Mouse (Mus musculus) liver, embryonic 16.5 days (tissue): Measurements from ENCODE around the gene Radil. TPM values are rescaled to one million over a fixed set of nuclear protein-coding genes. Genes with fewer than 3 reads are reported as not detected.
A peak's percentile ranks its signal among the peaks of the same experiment; 100 is the strongest.

Source experiments
- ATAC-seq: fragments of 200-750 bp; cut with Nextera tagmentation; 2 replicates; pipeline ENCODE4 v1.8.0; 2017; ENCODE audit warnings: low read depth, mild to moderate bottlenecking, moderate number of reproducible peaks, moderate library complexity
- H3K27ac ChIP-seq: fragments of 300-500 bp; sonication (generic); 2 replicates; pipeline ENCODE4 v1.5.1; 2014; ENCODE audit warnings: mild to moderate bottlenecking, low read length
- H3K27me3 ChIP-seq: fragments of 300-500 bp; sonication (generic); 2 replicates; pipeline ENCODE4 v1.6.1; 2014; ENCODE audit warnings: low read depth, low read length, mixed read lengths; ENCODE audit not compliant: control insufficient read depth, insufficient read depth
- H3K36me3 ChIP-seq: fragments of 300-500 bp; sonication (generic); 2 replicates; pipeline ENCODE4 v1.6.1; 2014; ENCODE audit warnings: mild to moderate bottlenecking; ENCODE audit not compliant: control insufficient read depth, insufficient read depth
- H3K4me1 ChIP-seq: fragments of 300-500 bp; sonication (generic); 2 replicates; pipeline ENCODE4 v1.6.1; 2014; ENCODE audit warnings: low read depth, low read length, mixed read lengths; ENCODE audit not compliant: control insufficient read depth
- H3K4me2 ChIP-seq: fragments of 300-500 bp; sonication (generic); 2 replicates; pipeline ENCODE4 v1.6.1; 2014; ENCODE audit warnings: low read depth, low read length, mixed read lengths
- H3K4me3 ChIP-seq: fragments of 300-500 bp; sonication (generic); 2 replicates; pipeline ENCODE4 v1.5.1; 2014; ENCODE audit warnings: low read depth, mild to moderate bottlenecking, low read length
- H3K9ac ChIP-seq: fragments of 300-500 bp; sonication (generic); 2 replicates; pipeline ENCODE4 v1.6.1; 2014; ENCODE audit warnings: low read depth, low read length
- H3K9me3 ChIP-seq: fragments of 300-500 bp; sonication (generic); replicated peaks from 2 replicates; pipeline ENCODE4 v1.6.1; 2016; ENCODE audit warnings: low read length; ENCODE audit not compliant: control insufficient read depth
- WGBS: fragments of 180-500 bp; shearing (Covaris S2); extraction: QIAGEN DNeasy Blood & Tissue Kit; methylation state at CpG from one replicate; pipeline ENCODE4 v1.1.7; 2014; ENCODE audit not compliant: insufficient replicate concordance; 5-methylcytosine and 5-hydroxymethylcytosine counted together
- polyA plus RNA-seq: library from polyadenylated mRNA; unstranded; fragments of >200 nt; fragmentation: Nextera tagmentation; extraction: Ambion mirVana; gene quantifications from 2 replicates; pipeline ENCODE4 v1.2.1, GENCODE M21; 2015

Gene Radil
- polyA plus RNA-seq, 1 experiment from 2014 or later = 0.08 TPM

DNA sequence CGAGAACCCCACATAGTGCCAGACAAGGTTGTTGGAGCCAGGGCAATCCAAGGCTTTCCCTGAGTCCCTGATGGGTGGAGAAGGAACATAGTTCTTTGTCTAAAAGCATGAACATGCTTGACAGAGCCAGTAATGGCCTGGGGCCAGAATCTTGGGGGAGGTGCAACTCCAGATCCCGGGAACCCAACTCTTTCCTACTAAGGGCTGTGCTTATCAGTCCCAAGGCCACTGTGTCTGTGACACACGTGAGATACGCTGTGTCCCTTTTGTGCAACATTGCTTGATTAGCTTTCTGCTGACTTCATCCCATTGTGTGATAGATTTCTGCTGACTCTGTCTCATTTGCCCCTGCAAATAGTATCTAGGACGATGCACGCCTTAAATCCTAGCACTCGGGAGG lies 25.9 kb upstream of the Radil start:
- 0 out of 2 replicates have a peak, but pooled peaks have one; percentile 16 for ATAC-seq
- H3K4me3 ChIP-seq = no peak overlapping the region
- no peak overlapping the region for H3K27ac ChIP-seq
- H3K36me3 ChIP-seq = peaks cover 9% of the 10 kb centered on the region
- no peaks in the 10 kb centered on the region for H3K9me3 ChIP-seq
- no peaks in the 10 kb centered on the region for H3K4me1 ChIP-seq
- no peak overlapping the region for H3K4me2 ChIP-seq
- H3K9ac ChIP-seq = no peak overlapping the region
- no peaks in the 10 kb centered on the region for H3K27me3 ChIP-seq
- WGBS = 59% methylated on average over 7 of the region's 7 CpGs

DNA sequence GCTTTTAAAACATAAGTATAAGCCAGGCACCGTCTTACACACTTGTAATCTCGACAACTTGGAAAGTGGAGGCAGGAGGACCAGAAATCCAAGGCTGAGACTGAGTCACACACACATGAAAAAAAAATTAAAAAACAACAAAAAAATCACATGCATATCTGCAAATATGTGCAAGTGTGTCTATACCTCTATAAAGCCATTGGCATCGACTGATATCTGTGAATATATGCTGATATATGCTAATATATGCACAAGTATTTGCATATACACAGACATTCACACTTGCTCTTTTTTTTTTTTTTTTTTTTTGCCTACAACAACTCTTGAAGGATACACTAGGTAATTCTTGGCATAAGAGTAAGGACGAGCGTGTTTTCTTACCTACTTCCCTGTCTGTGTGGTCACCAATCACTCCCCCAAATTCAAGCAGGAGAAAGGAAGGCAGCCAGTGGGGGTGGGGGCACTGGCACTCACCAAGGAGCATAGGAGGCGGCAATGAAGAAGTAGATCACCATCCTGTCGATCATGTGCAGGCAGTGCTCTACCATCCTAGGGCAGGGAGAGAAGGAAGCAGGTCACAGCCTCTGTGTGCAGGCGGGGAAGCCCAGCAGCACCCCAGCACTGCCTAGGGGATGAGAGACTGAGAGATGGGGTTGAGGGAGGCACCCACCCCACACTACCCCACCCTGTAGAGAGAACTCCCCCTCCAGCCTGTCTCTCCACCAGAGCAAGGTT lies 23.6 kb upstream of the Radil start:
- H3K4me2 ChIP-seq = no peak overlapping the region
- no peak for ATAC-seq
- no peaks in the 10 kb centered on the region for H3K27me3 ChIP-seq
- H3K4me1 ChIP-seq = no peaks in the 10 kb centered on the region
- H3K9me3 ChIP-seq = no peaks in the 10 kb centered on the region
- H3K9ac ChIP-seq = no peak overlapping the region
- 51% methylated on average over 8 of the region's 8 CpGs for WGBS
- no peak overlapping the region for H3K4me3 ChIP-seq
- no peak overlapping the region for H3K27ac ChIP-seq
- H3K36me3 ChIP-seq = peaks cover 9% of the 10 kb centered on the region

DNA sequence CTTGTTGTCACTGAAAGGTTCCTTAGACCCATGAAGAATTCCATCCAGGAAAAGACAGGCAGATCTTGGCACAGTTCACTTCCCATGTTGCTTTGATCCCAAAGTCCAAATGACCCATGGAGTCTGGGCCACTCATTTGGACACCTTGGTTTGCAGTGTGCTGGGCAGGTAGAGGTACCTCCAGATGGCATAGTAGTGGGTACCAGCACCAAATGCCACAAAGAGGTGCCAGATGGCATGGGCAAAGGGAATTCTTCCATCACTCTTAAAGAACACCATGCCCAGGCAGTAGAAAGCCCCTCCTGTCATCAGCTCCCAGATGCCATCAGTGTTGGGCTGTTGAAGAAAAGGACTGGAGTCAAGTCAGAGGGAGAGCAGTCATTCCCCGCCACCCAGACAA lies 13.7 kb upstream of the Radil start:
- Histone ChIP-seq H3K9me3 (peaks cover 3% of the 10 kb centered on the region; the same call in 1 of the 2 replicates), H3K9ac (no peak overlapping the region), H3K36me3 (peaks cover 20% of the 10 kb centered on the region), H3K4me3 (no peak overlapping the region), H3K27ac (no peak overlapping the region), H3K4me2 (no peak overlapping the region), H3K4me1 (no peaks in the 10 kb centered on the region), H3K27me3 (no peaks in the 10 kb centered on the region)
- WGBS = 81% methylated on average over 1 of the region's 1 CpGs
- no peak for ATAC-seq

DNA sequence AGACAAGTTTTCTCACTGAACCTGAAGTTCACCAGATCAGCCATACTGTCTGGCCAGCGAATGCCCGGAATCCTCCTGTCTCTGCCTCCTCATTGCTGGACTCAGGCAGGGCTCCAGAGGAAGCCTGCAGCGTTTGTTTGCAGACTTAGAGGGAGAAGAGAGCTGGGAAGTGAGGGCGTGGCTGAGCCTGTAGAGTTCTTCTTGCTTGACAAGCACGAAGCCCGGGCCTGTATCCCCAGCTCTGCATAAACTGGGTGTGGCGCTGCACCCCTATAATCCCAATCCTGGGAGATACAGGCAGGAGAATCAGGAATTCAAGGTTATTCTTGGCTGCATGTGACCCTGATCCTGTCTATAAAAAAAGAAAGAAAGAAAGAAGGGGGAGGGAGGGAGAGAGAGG lies 9.4 kb upstream of the Radil start:
- no peak for ATAC-seq

DNA sequence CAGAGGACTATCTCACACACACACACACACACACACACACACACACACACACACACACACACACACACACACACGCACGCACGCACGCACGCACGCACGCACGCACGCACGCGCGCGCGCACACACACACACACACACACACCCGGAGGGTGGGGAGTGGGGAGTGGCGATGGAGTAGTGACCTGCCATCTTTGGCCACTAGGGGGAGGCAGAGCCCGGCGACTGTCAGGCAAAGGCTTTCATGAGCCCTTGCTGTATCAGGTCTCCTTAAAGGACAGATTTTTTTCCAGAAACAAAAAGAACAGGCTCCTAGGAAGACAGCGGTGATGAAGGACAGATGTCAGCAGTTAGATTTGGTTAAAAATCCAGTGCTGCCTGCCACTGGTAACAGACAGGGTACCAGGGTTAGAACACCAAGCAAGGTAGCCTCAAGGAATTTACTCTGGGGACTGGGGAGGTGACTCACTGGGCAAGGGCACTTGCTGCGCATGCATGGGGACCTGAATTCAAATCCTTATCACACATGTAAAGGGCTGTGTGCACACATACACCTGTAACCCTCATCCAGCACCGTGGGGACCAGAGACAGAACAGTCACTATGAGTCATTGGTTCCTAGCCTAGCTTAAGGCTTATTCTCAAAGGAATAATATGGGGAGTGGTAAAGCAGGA lies 6.6 kb upstream of the Radil start:
- H3K27ac ChIP-seq = no peak overlapping the region
- H3K36me3 ChIP-seq = no peaks in the 10 kb centered on the region
- H3K4me2 ChIP-seq = no peak overlapping the region
- no peak overlapping the region for H3K4me3 ChIP-seq
- H3K27me3 ChIP-seq = no peaks in the 10 kb centered on the region
- H3K9me3 ChIP-seq = no peaks in the 10 kb centered on the region
- H3K9ac ChIP-seq = no peak overlapping the region
- ATAC-seq = peak; percentile 56; the same call in 1 of the 2 replicates
- no peaks in the 10 kb centered on the region for H3K4me1 ChIP-seq
- WGBS = 24% methylated on average over 21 of the region's 21 CpGs

More for the DNA sequence above, 9.4 kb upstream of the Radil start:
- 47% methylated on average over 7 of the region's 7 CpGs for WGBS
- Histone ChIP-seq H3K4me3 (no peak overlapping the region), H3K27ac (no peak overlapping the region), H3K9ac (no peak overlapping the region), H3K4me2 (no peak overlapping the region), H3K4me1 (no peaks in the 10 kb centered on the region), H3K27me3 (no peaks in the 10 kb centered on the region), H3K36me3 (no peaks in the 10 kb centered on the region), H3K9me3 (no peaks in the 10 kb centered on the region)

DNA sequence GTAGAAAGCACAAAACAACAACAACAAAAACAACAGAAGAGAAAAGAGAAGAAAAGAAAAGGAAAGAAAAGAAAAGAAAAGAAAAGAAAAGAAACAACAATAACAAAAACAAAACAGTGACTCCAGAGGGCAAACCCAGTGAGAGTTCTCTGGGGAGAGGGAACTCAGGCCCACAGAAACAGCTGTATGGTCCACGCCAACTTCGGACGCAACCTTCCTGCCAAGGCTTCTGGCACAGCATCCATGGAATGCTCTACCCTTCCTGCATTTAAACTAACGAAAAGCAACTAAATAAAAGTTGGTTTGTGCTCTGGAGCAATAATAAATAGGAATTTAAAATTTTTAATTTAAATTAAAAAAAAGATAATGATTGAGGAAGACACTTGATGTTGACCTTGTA lies 5.8 kb upstream of the Radil start:
- Histone ChIP-seq H3K27ac (no peak overlapping the region), H3K4me3 (no peak overlapping the region), H3K9ac (no peak overlapping the region), H3K9me3 (no peaks in the 10 kb centered on the region), H3K27me3 (no peaks in the 10 kb centered on the region), H3K4me1 (no peaks in the 10 kb centered on the region), H3K4me2 (no peak overlapping the region), H3K36me3 (no peaks in the 10 kb centered on the region)
- 79% methylated on average over 4 of the region's 4 CpGs for WGBS
- ATAC-seq = no peak

DNA sequence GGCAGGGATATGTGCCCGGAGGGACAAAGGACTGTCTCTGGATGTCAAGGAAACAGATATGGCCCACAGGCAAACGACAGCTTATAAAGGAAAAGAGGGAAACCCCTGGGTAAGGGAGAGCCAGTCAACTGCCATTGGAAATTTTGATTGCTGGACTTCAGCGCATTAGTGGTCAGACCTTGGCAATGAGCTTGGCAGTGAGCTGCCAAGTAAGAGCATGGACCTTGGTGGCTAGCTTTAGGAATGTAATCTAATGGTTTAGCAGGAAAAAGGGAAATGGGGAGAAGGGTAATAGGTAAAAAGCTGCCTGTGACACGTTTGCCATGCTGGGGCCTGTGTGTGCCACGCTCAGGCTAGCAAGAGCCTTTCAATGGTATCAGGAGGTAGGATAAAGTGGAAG lies 5.0 kb upstream of the Radil start:
- H3K27ac ChIP-seq = no peak overlapping the region
- no peaks in the 10 kb centered on the region; the same call in 1 of the 2 replicates for H3K9me3 ChIP-seq
- H3K27me3 ChIP-seq = peaks cover 5% of the 10 kb centered on the region
- no peak overlapping the region for H3K4me2 ChIP-seq
- ATAC-seq = no peak
- WGBS = 57% methylated on average over 5 of the region's 5 CpGs
- H3K36me3 ChIP-seq = no peaks in the 10 kb centered on the region
- no peak overlapping the region for H3K9ac ChIP-seq
- H3K4me3 ChIP-seq = no peak overlapping the region
- peaks cover 4% of the 10 kb centered on the region for H3K4me1 ChIP-seq

DNA sequence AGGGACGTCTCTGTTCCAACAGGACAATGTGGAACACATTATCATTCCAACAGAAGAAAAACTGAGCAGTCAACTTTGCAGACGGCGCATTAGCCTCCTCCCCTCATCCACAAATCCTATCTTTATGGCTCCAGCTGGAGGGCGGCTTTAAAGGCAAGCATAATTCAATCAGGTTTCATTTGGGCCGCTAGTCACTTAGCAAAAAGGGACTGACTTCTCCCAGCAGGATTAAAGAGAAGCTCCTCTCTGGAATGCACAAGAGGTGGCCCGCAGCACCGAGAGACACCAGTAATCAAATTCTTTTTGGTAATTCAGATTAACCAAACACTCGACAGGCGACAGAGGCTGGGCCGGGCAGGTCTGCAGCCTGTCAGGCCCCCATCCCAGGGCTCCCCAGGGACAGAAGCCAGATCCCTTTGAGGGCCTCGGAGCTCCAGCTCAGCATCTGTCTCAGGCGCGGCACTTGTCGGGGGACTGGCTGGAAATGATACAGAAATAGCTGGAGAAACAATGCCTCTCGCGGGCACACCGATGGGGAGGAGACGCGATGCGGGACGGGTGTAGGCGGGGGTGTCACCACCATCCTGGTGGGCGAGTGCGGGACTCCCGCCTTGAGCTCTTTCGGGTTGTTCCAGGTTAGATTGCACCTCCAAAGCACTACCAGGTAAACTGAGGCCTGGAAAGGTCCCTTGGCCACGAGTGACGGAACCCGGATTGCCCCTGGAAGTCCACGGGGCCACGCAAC lies 765 bp downstream of the Radil start:
- 7% methylated on average over 31 of the region's 31 CpGs for WGBS
- no peak overlapping the region; the same call in 1 of the 2 replicates for H3K9ac ChIP-seq

More for the DNA sequence above, 765 bp downstream of the Radil start:
- Histone ChIP-seq H3K9me3 (no peaks in the 10 kb centered on the region; the same call in 1 of the 2 replicates), H3K4me2 (peak overlapping the region; percentile 68), H3K27me3 (peaks cover 24% of the 10 kb centered on the region), H3K27ac (no peak overlapping the region), H3K4me1 (peaks cover 8% of the 10 kb centered on the region), H3K36me3 (no peaks in the 10 kb centered on the region), H3K4me3 (peak overlapping the region; percentile 54)
- ATAC-seq = no peak
